Mouse (Mus musculus) heart, embryonic 12.5 days (tissue): ENCODE measurements around the gene Stat2. TPM values are rescaled to one million over a fixed set of nuclear protein-coding genes. Genes with fewer than 3 reads are reported as not detected.

Source experiments
- ATAC-seq: fragments of 200-750 bp; cut with Nextera tagmentation; 2 replicates; pipeline ENCODE4 v1.8.0; 2017; ENCODE audit warnings: moderate TSS enrichment, moderate library complexity; ENCODE audit not compliant: insufficient number of reproducible peaks, low FRiP score
- H3K27ac ChIP-seq: fragments of 300-500 bp; sonication (generic); 2 replicates; pipeline ENCODE4 v1.5.1; 2016; ENCODE audit warnings: mild to moderate bottlenecking, moderate library complexity; ENCODE audit not compliant: poor library complexity, severe bottlenecking
- H3K27me3 ChIP-seq: fragments of 300-500 bp; sonication (generic); replicated peaks from 2 replicates; pipeline ENCODE4 v1.6.1; 2016; ENCODE audit warnings: mild to moderate bottlenecking, moderate library complexity
- H3K36me3 ChIP-seq: fragments of 300-500 bp; sonication (generic); 2 replicates; pipeline ENCODE4 v1.6.1; 2016; ENCODE audit warnings: mild to moderate bottlenecking, moderate library complexity
- H3K4me1 ChIP-seq: fragments of 300-500 bp; sonication (generic); replicated peaks from 2 replicates; pipeline ENCODE4 v1.6.1; 2016; ENCODE audit warnings: mild to moderate bottlenecking
- H3K4me2 ChIP-seq: fragments of 300-500 bp; sonication (generic); 2 replicates; pipeline ENCODE4 v1.6.1; 2016; ENCODE audit warnings: mild to moderate bottlenecking, moderate library complexity
- H3K4me3 ChIP-seq: fragments of 300-500 bp; sonication (generic); 2 replicates; pipeline ENCODE4 v1.5.1; 2016; ENCODE audit warnings: mild to moderate bottlenecking
- H3K9ac ChIP-seq: fragments of 300-500 bp; sonication (generic); 2 replicates; pipeline ENCODE4 v1.6.1; 2016; ENCODE audit warnings: mild to moderate bottlenecking, moderate library complexity
- H3K9me3 ChIP-seq: fragments of 300-500 bp; sonication (generic); replicated peaks from 2 replicates; pipeline ENCODE4 v1.6.1; 2016; ENCODE audit warnings: mild to moderate bottlenecking, moderate library complexity
- WGBS: fragments of 180-500 bp; shearing (Covaris S2); methylation state at CpG from one replicate; pipeline ENCODE4 v1.1.7; 2016; 5-methylcytosine and 5-hydroxymethylcytosine counted together
- polyA plus RNA-seq: library from polyadenylated mRNA; unstranded; fragments of >200 nt; fragmentation: Nextera tagmentation; extraction: Ambion mirVana; gene quantifications from 2 replicates; pipeline ENCODE4 v1.2.1, GENCODE M21; 2016

The Stat2 gene
- polyA plus RNA-seq, 1 experiment from 2014 or later, result 11.2 TPM

- H3K9ac ChIP-seq, result peak within 1 kb of the TSS; percentile 54; the same call in 1 of the 2 replicates
- no peaks in the 10 kb centered on the region for H3K27me3 ChIP-seq
- no peaks in the 10 kb centered on the region for H3K9me3 ChIP-seq
- H3K4me1 ChIP-seq, result peaks cover 29% of the 10 kb centered on the region
- H3K36me3 ChIP-seq, result no peaks in the 10 kb centered on the region
- no peak within 1 kb of the TSS for H3K4me3 ChIP-seq
- H3K27ac ChIP-seq, result peak within 1 kb of the TSS; percentile 87
- WGBS, result 72% methylated on average over 11 of the region's 11 CpGs
- peak within 1 kb of the TSS; percentile 32; the same call in 1 of the 2 replicates for H3K4me2 ChIP-seq
- ATAC-seq, result no peak
Measured at GRCm38 (mm10) chr10:128298702-128299171, 28.4 kb downstream of the Stat2 start, which contains the start of gene Il23a. Gene Il23a, minus strand, starts transcription at chr10:128298752.

DNA sequence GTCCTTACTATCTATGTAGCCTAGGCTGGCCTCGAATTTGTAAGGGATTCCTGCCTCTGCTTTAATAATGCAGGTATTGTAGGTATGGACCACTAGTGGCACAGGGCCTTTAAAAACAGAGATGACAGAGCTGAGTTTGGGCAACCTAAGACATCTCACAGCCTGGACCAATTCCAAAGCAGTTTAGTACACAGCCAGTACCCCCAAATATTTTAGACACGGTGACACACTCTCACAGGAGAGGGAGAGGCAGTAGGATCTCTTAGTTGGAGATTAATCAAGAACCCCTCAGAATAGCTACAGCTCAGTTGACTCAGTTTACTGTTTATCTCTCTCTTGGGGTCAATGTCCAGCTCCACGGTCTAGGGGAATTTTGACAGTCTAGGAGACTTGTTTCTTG lies 32.0 kb downstream of the Stat2 start:
- 21% methylated on average over 3 of the region's 3 CpGs for WGBS
- H3K4me1 ChIP-seq, result peaks cover 26% of the 10 kb centered on the region

GRCm38 (mm10) chr10:128302785-128303125 lies 32.4 kb downstream of the Stat2 start:
- H3K4me3 ChIP-seq, result peak overlapping the region; percentile 63
- H3K27me3 ChIP-seq, result no peaks in the 10 kb centered on the region
- peak; percentile 15; the same call in 1 of the 2 replicates for ATAC-seq
- peak overlapping the region; percentile 89 for H3K27ac ChIP-seq
- H3K36me3 ChIP-seq, result peaks cover 17% of the 10 kb centered on the region; the same call in 1 of the 2 replicates
- H3K9ac ChIP-seq, result peak overlapping the region; percentile 76
- H3K4me1 ChIP-seq, result peaks cover 22% of the 10 kb centered on the region
- peak overlapping the region; percentile 78 for H3K4me2 ChIP-seq
- WGBS, result under 1% methylated on average over 9 of the region's 9 CpGs
- no peaks in the 10 kb centered on the region for H3K9me3 ChIP-seq

More for the DNA sequence above, 32.0 kb downstream of the Stat2 start:
- Histone ChIP-seq H3K4me3 (peak overlapping the region; percentile 63), H3K9me3 (no peaks in the 10 kb centered on the region), H3K4me2 (peak overlapping the region; percentile 78), H3K27ac (peak overlapping the region; percentile 89; the same call in 1 of the 2 replicates), H3K36me3 (peaks cover 17% of the 10 kb centered on the region; the same call in 1 of the 2 replicates), H3K27me3 (no peaks in the 10 kb centered on the region), H3K9ac (peak overlapping the region; percentile 76)
- no peak for ATAC-seq

- peak within 1 kb of the TSS; percentile 90 for H3K4me2 ChIP-seq
- peaks cover 23% of the 10 kb centered on the region for H3K36me3 ChIP-seq
- peak within 1 kb of the TSS; percentile 92 for H3K27ac ChIP-seq
- WGBS, result 2% methylated on average over 37 of the region's 37 CpGs
- peak; percentile 98 for ATAC-seq
- H3K9ac ChIP-seq, result peak within 1 kb of the TSS; percentile 76
- peak within 1 kb of the TSS; percentile 63 for H3K4me3 ChIP-seq
- no peaks in the 10 kb centered on the region for H3K27me3 ChIP-seq
- peaks cover 17% of the 10 kb centered on the region for H3K4me1 ChIP-seq
- H3K9me3 ChIP-seq, result no peaks in the 10 kb centered on the region
Measured at GRCm38 (mm10) chr10:128303126-128304021, 33.0 kb downstream of the Stat2 start, which contains the start of gene Pan2. Gene Pan2, plus strand, starts transcription at chr10:128303335.

GRCm38 (mm10) chr10:128309654-128310053 lies 39.3 kb downstream of the Stat2 start:
- Histone ChIP-seq H3K36me3 (peaks cover 64% of the 10 kb centered on the region), H3K27me3 (no peaks in the 10 kb centered on the region), H3K4me1 (peaks cover 19% of the 10 kb centered on the region), H3K27ac (peak overlapping the region; percentile 90), H3K9me3 (no peaks in the 10 kb centered on the region), H3K9ac (no peak overlapping the region; the same call in 1 of the 2 replicates), H3K4me3 (no peak overlapping the region), H3K4me2 (no peak overlapping the region)
- no peak for ATAC-seq
- WGBS, result 91% methylated on average over 7 of the region's 7 CpGs

- Histone ChIP-seq H3K4me3 (no peak overlapping the region), H3K27ac (peak overlapping the region; percentile 90), H3K9ac (no peak overlapping the region; the same call in 1 of the 2 replicates), H3K27me3 (no peaks in the 10 kb centered on the region), H3K4me1 (peaks cover 19% of the 10 kb centered on the region), H3K36me3 (peaks cover 67% of the 10 kb centered on the region), H3K9me3 (no peaks in the 10 kb centered on the region), H3K4me2 (peak overlapping the region; percentile 58)
- WGBS, result 33% methylated on average over 11 of the region's 11 CpGs
- ATAC-seq, result peak; percentile 71; the same call in 1 of the 2 replicates
Measured at GRCm38 (mm10) chr10:128310177-128310576, 39.8 kb downstream of the Stat2 start.

- Histone ChIP-seq H3K9me3 (no peaks in the 10 kb centered on the region), H3K4me2 (peak overlapping the region; percentile 58), H3K9ac (0 out of 2 replicates have a peak overlapping the region, but pooled peaks have one; percentile 11), H3K27me3 (no peaks in the 10 kb centered on the region), H3K27ac (peak overlapping the region; percentile 90), H3K36me3 (peaks cover 71% of the 10 kb centered on the region), H3K4me3 (peak overlapping the region; percentile 23; the same call in 1 of the 2 replicates), H3K4me1 (peaks cover 19% of the 10 kb centered on the region)
- WGBS, result 30% methylated on average over 4 of the region's 4 CpGs
- ATAC-seq, result no peak
Measured at GRCm38 (mm10) chr10:128310902-128311301, 40.5 kb downstream of the Stat2 start.

GRCm38 (mm10) chr10:128315578-128315977 lies 45.2 kb downstream of the Stat2 start:
- no peak for ATAC-seq
- H3K9ac ChIP-seq, result no peak overlapping the region
- peaks cover 84% of the 10 kb centered on the region for H3K36me3 ChIP-seq

GRCm38 (mm10) chr10:128321641-128322040 lies 51.3 kb downstream of the Stat2 start:
- no peak overlapping the region for H3K9ac ChIP-seq
- H3K9me3 ChIP-seq, result no peaks in the 10 kb centered on the region
- H3K4me2 ChIP-seq, result peak overlapping the region; percentile 58
- H3K4me3 ChIP-seq, result peak overlapping the region; percentile 85
- peaks cover 62% of the 10 kb centered on the region for H3K36me3 ChIP-seq
- H3K27me3 ChIP-seq, result no peaks in the 10 kb centered on the region
- ATAC-seq, result no peak
- WGBS, result 47% methylated on average over 12 of the region's 12 CpGs
- peaks cover 16% of the 10 kb centered on the region for H3K4me1 ChIP-seq
- H3K27ac ChIP-seq, result no peak overlapping the region

More at GRCm38 (mm10) chr10:128315578-128315977, 45.2 kb downstream of the Stat2 start:
- Histone ChIP-seq H3K4me3 (no peak overlapping the region), H3K4me1 (peaks cover 11% of the 10 kb centered on the region), H3K4me2 (no peak overlapping the region), H3K27ac (no peak overlapping the region), H3K27me3 (no peaks in the 10 kb centered on the region), H3K9me3 (no peaks in the 10 kb centered on the region)
- 86% methylated on average over 8 of the region's 8 CpGs for WGBS

DNA sequence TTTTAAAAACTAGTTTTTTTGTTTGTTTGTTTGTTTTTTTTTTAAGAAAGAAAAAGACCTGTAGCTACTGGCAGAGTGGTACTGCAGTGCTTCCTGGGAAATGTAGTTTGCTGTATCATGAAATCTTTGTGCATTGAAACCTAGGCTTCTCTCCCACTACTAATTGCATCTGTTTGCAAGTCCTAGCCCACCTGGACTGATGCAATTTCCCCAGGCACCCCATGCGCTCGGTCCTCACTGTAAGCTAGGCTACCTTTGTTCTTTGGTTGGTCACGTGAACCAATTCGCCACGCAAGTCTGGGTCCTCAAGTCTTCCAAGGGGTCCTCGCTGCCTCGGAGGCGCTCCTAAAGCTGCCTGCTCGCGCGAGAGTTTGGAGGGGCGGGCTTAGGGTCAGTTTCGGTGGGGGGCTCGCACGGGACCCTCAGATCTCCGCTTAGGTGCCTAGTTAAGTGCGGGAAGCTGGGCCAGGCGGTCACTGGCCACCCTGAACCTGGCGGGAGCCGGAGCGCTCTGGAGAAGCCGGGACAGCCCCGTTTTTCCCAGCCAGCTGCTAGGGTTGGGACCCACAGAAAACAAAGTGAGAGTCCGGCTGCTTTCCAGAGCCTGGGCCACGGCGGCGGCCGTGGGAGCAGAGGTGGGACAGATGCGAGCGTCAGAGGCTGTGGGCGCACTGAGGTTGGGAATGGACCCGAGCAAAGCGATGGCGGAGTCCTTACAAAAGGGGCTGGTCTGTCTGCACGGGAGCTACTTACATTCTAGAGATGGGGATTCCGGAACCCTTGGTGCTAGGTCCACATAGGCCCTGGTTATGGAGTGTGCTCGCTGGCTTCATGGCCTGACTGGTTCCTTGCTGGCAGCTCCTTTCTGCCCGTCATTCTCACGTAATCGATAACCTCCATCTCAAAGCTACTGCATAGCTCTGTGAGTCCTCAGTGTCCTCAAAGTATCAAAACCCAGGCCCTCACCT lies 52.1 kb downstream of the Stat2 start, which contains the start of gene Cnpy2:
TSS of gene Cnpy2 (plus strand) at position 319 of the 968 bp plus-strand sequence.
- ATAC-seq, result peak; percentile 89
- Histone ChIP-seq H3K9ac (peak within 1 kb of the TSS; percentile 93), H3K27me3 (no peaks in the 10 kb centered on the region), H3K4me2 (peak within 1 kb of the TSS; percentile 83), H3K4me1 (peaks cover 16% of the 10 kb centered on the region), H3K4me3 (peak within 1 kb of the TSS; percentile 85), H3K9me3 (no peaks in the 10 kb centered on the region), H3K27ac (peak within 1 kb of the TSS; percentile 90), H3K36me3 (peaks cover 64% of the 10 kb centered on the region)
- under 1% methylated on average over 40 of the region's 40 CpGs for WGBS
